Mouse (Mus musculus) right cerebral cortex, postnatal 10 days (tissue): Measurements from ENCODE around the gene Gm20817.
"Not testable (repeated sequence)": the region's sequence is repeated elsewhere in the genome, so short reads cannot be mapped to it uniquely, and the experiment has no call there.

Experiments
- DNase-seq, 2 experiments: peaks; one replicate each; pipeline ENCODE4 v3.0.0; 2021; ENCODE audit warnings: low spot score in 2 of 2

The Gm20817 gene

DNA sequence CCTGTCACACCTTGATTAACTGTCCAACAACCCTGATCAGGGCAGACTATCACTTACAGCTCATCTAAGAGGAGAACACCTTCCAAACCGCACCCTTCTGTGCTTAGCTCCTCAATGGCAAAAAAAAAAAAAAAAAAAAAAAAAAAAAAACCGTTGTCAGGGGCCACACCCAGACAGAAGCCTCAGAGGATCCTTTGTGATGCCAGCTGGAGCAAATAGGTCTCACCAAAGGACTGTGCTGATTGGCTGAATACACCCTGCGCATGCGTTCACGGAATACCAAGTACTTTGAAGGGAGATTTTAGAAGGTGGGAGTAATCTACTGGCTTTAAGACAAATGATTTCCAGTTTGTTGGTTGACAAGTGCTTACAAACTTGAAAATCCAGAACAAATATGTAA lies at the start of gene Gm20817:
TSS of gene Gm20817 (minus strand) at position 101 of the 400 bp plus-strand sequence.
- DNase-seq, result not testable (repeated sequence)
